Mouse (Mus musculus): ENCODE measurements around the gene Me3. TPM values are rescaled to one million over a fixed set of nuclear protein-coding genes. Genes with fewer than 3 reads are reported as not detected.

The Me3 gene
- total RNA-seq, 2 experiments from 2014 or later, result not detected

DNA sequence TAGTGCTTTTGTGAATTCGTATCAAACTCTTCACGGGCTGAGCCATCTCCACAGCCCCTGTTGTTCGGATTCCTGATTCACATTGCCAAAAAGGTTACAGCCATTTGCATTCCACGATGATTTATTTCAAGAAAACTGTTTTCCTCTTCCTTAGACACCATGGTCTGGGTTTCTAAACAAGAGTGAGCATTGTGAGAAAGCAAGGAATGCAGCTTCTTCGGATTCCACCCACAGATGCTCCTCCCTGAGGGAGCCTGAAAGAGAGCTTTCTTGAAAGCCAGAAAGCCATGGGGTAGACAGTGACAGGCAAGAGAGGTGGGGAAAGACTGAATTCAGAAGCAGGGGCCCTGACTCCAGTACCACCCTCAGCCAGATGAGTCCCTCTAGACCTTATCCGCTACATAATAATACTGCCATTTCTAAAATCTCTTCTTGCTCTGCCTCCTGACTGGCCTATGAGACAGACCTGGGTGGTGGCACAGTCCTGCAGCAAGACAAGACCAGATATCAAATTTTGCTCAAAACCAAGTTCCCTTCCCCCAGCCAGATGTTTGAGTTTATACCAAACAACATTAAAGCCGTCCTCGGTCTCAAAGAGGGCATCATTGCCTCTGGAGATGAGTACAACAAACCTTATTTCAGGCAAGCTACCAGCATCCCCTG lies 166.3 kb downstream of the Me3 start:
- ATAC-seq (replicated peaks; ENCODE audit: low FRiP score, low TSS enrichment, poor library complexity, severe bottlenecking), result no peak

DNA sequence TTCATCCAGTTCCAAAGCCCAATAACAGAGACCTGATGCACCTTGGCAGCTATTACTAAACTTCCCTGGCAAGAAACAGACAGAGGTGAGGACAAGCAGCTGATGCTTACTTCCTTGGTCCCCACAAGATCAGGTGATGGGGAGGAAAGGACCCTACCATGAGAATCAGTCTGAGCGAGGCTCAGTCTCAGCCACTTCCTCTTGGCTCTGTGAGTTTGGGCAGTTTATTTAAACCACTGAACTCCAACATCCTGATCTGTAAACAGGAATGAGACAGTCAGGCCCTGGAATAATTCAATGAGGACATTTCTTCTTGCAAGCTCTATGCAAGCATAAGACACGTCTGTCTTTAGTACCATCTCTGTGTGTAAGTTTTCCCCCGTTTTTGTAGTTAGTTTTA lies 170.3 kb downstream of the Me3 start:
- ATAC-seq (replicated peaks; ENCODE audit: low FRiP score, low TSS enrichment, poor library complexity, severe bottlenecking), result no peak

DNA sequence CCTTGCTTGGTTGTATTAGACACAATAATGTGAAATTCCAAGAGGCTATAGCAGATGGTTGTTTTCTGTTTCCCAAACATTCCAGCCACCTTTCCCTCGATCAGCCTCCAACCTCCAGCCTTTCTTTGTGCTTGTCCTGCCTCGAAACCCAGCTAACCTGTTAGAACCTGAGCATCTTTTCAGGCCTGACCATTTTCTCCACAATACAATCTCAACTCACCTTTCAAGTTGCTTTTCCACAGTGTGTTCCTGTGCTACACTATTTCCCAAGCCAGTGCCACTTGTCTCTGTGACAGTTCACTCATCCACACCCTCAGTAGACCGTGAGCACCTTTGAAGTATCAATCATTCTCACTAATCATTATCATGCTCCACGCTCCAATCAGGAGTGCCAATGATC lies 171.8 kb downstream of the Me3 start:
- no peak for ATAC-seq (replicated peaks; ENCODE audit: low FRiP score, low TSS enrichment, poor library complexity, severe bottlenecking)

DNA sequence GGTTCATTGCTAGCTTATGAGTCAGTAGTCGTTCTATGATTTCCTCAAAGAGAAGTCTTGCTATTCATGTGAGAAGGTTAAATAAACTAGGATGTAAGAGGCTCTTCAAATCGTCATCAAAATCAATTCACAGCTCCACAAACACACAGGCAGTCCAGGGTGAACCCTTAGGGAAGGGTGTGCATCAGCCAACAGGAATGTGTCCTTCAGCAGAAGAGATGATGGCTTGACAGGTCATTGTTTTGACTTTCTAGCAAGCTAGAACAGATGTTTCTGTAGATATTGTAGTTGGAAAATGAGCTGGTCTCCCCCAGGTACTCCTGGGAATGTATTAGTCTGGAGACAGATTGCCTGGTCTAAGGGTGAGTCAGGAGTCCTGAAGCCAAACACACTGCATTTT lies 177.2 kb downstream of the Me3 start:
- ATAC-seq (replicated peaks; ENCODE audit: low FRiP score, low TSS enrichment, poor library complexity, severe bottlenecking), result no peak

DNA sequence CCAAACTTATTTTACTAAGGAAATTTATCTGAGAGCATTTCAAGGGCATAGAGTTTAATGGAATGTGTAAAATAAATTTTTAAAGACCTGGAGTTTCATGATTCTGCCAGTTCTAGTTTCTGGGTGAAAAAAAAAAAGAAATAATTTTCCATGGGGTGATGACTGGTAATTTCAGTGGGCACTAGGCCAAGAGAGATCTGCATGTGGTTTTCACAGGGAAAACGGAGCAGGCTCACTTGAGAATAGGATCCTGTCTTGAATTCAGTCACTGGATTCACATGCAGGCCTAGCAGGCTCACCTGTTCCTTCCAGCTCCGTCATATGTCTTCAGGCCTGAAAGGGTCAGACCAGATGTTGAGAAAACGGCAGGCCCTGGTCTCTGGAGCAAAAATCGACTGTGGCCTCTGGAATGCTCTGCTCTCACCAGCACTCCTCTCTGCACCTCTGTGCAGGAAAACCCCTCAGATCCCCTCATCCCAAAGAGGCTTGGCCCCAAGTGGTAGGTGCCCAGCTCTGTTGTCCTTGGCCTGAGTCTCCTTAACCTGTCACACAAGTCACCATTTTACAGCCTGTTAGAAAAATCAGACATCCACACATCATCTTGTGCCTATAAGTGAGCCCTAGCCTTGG lies 196.4 kb downstream of the Me3 start:
- no peak for ATAC-seq (replicated peaks; ENCODE audit: low FRiP score, low TSS enrichment, poor library complexity, severe bottlenecking)

DNA sequence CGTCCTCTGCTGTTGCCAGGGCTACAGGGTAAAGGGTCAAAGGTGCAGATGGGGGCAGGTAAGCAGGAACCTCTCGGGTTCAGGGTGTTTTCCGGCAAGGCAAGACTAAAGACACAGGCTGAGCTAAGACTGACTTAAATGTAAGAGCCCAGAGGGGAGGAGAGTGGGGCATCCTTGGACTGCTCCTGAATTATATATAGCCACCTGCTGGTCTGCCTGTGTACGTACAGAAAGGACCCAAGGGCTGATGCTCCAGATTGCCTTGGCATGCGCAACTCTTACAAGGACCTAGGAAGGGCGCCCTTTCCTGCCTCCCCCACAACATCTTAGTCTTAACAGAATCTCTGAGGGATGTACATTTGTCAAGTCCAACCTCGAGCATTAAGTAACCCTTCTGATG lies 197.0 kb downstream of the Me3 start:
- 0 out of 2 replicates have a peak, but pooled peaks have one; percentile 37 for ATAC-seq (replicated peaks; ENCODE audit: low FRiP score, low TSS enrichment, poor library complexity, severe bottlenecking)

DNA sequence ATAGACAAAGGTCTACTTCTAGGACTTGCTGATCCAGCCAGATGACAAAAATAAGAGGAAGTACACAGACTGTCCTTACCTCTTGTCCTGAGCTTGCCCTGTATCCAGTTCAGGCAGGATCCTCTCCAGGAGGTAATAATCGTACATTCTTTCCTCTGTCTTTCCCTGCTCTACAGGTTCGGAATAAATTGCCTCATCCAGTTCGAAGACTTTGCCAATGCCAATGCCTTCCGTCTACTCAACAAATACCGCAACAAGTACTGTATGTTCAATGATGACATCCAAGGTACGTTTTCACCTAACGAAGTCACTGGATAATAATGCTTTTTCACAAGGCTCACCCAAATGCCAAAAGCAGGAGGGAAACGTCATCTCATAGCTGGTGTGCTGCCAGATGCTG lies 201.3 kb downstream of the Me3 start:
- no peak for ATAC-seq (replicated peaks; ENCODE audit: low FRiP score, low TSS enrichment, poor library complexity, severe bottlenecking)

DNA sequence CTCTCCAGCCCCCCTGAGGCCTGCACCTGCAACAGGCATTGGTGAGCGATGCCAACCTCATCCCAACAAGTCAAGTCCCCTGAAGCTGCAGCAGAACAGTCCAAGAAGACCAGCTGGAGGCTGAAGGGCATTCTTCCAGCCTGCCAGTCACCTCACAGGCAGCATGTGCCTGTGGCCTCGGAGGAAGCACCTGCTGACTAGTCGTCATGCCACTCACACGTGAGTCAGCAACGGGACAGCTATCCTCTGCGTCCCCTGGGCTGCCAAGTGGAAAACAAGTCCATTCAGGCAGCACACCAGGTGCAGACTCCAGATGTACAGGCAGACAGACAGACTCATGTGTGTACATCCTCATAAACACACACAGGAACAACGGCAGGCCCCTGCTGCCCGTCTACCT lies 203.4 kb downstream of the Me3 start:
- no peak for ATAC-seq (replicated peaks; ENCODE audit: low FRiP score, low TSS enrichment, poor library complexity, severe bottlenecking)

DNA sequence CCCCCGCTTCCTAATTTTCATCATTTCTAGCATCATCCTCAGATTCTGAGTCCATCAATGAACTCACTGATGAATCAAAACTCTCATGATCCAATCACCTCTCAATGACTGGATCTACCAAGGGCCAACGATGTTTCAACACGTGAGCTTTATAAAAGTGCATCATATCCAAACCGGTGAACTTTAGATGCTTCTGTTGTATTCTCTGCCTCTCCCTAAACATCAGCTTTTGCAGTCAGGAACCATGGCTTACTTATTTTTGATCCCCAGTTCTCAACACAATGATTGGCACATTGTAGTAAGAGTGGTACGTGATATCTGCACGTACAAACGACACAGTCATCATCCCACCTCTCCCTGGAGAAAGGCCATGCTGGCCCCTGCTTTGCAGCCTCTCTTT lies 204.5 kb downstream of the Me3 start:
- no peak for ATAC-seq (replicated peaks; ENCODE audit: low FRiP score, low TSS enrichment, poor library complexity, severe bottlenecking)

DNA sequence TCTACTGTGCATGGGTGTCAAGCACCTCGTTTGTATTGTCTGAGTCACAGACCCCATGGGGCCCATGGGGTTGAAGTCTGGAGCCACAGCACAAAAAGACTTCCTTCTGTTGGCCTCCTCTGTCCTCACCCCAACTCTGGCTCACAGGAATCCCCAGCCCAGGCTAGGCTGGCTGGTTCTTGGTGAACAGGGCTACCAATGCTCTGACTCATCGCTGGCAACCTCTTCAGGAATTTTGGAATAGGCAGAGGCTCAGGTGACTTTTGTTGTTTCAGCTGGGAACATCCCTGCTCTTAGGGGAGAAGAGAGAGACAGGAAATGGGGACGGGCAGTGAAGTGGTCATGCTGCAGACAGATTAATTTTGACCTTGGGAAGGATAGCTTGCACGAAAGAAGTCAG lies 205.6 kb downstream of the Me3 start:
- ATAC-seq (replicated peaks; ENCODE audit: low FRiP score, low TSS enrichment, poor library complexity, severe bottlenecking), result no peak

DNA sequence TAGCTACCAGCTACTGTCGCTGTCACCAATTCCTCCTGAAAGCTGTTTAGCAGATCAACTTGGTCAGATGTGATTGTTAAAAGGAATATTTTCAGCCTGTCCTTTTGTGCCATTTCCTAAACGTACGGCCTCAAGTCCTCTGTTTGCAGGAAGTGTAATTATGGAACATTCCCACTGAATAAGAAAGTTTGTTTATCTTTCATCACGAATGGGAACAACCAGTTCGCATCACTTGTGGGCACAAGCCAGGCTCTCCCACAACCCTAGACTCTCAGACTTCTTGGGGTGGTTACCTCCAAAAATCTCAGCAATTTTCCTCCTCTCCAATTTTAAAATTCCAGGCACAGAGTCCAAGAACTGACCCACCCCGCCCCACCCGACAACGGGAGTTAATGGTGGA lies 207.5 kb downstream of the Me3 start:
- ATAC-seq (replicated peaks; ENCODE audit: low FRiP score, low TSS enrichment, poor library complexity, severe bottlenecking), result no peak

DNA sequence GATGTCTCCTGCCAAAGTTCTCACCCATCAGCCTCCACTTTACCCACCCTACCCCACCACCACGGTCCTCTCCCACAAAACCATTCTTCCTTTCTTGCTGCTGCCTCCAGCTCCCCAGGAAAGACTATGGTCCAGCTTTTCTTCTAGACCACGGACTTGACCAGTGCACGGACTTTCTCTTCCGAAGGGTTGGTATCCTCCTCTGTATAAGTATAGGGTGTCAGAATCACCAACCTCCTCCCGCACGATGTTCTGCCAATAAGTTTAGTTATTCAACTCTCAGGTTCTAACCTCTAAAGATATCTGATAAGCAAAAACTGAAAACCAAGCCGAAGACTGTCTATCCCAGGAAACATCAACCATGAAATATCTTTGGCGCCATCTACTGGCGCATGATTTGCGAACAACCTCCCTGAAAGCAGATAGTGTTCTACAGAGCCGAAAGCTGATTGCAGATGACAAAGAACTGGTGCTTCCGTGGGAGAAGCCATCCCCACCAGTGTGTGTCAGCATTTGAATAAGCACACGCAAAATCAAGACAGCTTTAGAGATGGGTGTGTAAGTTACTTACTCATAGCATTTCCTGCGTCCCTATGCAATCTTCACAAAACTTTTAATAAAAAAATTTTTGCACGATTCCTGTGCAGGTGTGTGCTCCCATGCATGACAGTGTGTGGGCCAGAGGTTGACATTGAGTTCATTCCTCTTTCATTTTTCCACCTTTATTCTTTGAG lies 209.6 kb downstream of the Me3 start:
- peak; percentile 82 for ATAC-seq (replicated peaks; ENCODE audit: low FRiP score, low TSS enrichment, poor library complexity, severe bottlenecking)

DNA sequence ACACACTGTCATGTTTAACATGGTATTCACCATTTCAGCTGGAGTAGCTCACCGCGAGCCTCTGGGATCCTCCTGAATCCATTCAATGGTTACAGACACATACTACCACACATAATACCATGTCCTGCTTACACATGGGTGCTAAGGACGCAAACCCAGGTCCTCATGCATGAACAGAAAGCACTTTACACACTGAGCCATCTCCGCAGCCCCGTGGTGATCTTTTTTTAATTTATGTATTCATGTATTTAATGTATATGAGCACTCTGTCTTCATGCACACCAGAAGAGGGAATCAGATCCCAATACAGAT lies 210.2 kb downstream of the Me3 start:
- no peak for ATAC-seq (replicated peaks; ENCODE audit: low FRiP score, low TSS enrichment, poor library complexity, severe bottlenecking)

DNA sequence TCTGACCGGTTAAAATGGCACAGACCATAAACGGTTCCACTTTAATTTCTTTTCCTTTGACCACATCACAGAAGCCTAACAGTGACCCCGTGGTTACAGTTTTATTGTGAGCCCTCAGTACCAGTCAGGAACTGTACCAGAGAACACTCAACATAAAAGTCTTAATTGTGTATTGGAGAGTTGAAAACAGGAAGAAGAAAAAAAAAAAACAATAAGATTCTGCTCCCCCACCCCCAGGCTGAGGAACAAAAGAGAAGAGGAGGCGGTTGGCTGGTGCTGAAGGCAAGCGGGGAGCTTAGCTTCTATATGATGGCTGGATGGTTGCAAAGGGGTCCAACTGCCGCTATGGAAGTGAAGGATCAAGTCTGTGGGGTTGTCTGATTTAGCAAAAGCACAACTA lies 210.9 kb downstream of the Me3 start:
- no peak for ATAC-seq (replicated peaks; ENCODE audit: low FRiP score, low TSS enrichment, poor library complexity, severe bottlenecking)

DNA sequence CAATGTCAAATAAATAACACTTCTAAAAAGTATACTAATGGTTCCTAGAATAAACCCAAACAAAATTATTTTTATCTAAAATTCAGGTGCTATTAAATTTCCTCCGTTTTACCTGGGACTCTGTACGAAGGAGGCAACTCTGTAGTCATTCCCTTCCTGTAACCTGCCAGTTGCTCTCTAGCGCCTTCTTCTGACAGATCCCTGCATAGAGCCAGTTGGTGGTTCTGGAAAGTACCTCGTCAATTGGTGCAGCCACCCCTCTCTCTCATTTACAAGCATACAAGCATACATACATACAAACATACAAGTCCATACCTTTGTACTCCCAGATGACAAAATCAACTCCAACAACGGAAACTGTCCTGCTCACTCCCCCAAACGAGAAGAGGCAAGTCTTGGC lies 211.3 kb downstream of the Me3 start:
- 0 out of 2 replicates have a peak, but pooled peaks have one; percentile 54 for ATAC-seq (replicated peaks; ENCODE audit: low FRiP score, low TSS enrichment, poor library complexity, severe bottlenecking)

DNA sequence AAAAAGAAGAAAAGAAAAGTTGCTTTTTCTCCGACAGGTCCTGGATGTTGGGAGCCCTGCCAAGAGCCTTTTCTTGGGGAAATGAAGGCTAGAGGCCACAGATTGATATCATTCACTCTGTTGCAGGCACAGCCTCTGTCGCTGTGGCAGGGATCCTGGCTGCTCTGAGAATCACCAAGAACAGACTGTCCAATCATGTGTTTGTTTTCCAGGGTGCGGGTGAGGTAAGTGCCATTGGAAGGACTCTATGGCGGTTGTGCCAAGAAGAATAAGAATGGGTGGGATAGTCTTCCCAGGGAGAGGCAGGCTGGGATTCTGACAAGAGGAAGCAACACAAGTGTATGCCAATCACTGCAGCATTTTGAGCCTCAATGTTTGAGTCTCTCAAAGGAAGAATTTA lies 213.5 kb downstream of the Me3 start:
- no peak for ATAC-seq (replicated peaks; ENCODE audit: low FRiP score, low TSS enrichment, poor library complexity, severe bottlenecking)

DNA sequence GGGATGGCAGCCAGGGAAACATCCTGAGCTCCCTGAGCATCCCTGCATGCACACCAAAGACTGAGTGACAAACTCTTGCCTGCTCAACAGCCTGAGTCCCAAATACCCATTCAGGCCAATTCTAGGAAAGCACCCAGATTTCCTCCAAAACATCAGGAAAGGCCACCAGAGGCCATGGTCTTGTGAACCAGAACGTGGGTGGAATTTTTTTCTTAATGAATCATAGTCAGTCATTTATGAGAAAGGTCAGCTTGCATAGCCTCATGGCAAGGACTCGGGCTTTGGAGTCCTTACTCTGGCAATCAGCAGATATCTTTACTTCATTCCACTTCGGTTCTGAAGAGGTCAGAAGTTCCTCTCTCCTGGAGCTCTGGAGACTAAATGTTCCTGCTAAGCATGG lies 218.3 kb downstream of the Me3 start:
- no peak for ATAC-seq (replicated peaks; ENCODE audit: low FRiP score, low TSS enrichment, poor library complexity, severe bottlenecking)

DNA sequence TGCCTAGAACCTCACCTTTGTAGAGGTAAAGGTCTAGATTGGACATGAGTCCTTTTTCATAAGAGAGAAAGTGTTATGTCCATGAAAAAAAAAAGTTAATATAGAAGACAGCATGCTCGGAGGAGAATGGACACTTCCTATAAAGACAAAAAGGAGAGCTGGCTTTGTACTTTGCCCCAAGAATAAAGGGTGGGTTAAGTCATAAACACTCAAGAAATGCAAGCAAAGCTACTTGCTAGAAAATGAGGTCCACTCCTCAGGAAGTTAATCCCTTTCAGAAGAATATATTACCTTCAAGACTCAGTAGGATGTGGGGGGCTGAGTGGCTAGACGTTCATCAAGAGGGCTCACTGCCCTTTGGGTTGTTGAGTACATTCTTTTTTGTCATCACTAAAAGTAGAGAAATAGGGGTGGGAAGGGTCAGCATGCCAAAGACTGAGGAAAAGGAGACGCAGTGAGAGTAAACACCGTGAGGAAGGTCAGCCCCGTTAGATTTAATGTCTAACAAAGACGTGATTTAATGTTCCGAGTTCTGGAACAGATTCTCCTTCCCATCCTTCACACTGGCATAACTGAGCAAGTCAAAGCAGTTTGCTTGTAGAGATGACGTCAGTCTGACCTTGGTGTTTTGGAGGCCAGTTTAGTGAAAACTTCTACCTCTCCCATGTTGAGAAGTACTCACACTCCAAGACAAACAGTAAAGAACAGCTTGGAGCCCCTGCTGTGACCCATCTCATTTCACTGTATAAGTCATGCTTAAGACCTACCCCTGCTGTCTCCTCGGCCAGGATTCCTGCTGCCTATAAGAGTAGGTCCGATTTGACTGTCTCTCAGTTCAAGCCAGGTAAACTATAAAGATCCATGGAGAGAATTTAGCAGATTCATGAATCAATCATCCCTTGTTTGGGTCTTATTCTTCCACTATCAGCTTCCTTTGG lies 220.2 kb downstream of the Me3 start:
- no peak for ATAC-seq (replicated peaks; ENCODE audit: low FRiP score, low TSS enrichment, poor library complexity, severe bottlenecking)

DNA sequence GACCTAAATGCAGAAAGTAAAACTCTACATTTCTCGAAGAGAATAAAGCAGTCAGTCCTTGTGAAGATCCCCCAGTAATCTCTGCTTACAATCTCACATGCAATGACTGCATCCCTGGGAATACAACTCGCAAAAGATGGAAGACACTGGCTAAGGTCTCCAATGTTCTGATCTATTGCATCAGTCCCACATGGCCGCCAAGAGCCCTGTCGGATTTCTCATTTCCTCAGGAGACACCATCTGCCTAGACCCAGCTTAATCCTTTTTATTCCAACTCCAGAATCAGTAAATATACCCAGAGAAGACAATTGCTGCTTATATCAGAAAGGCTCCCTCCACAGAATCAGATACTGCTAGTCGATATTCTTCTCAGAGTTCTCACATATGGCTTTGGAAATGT lies 220.9 kb downstream of the Me3 start:
- no peak for ATAC-seq (replicated peaks; ENCODE audit: low FRiP score, low TSS enrichment, poor library complexity, severe bottlenecking)

DNA sequence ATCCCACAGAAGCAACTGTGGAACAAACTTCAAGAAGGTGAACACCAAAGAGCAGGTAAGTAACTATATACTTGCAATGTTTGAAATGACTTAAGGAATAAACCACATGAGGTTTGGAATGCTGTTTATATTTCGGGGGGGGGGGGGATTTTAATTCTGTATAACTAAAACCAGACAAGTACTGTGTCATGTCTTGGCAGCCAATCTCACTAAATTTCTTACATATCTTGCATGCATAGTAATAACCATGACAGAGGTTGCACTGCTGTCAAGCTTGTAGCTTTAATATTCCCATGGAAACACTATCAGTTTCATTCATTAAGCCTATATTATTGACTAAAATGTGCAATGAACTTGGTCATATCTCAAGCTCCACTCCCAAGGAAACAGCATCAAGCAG lies 223.0 kb downstream of the Me3 start:
- ATAC-seq (replicated peaks; ENCODE audit: low FRiP score, low TSS enrichment, poor library complexity, severe bottlenecking), result no peak

Measured in megakaryocyte-erythroid progenitor cell, adult 5-6 weeks (primary cell).